Mouse (Mus musculus) heart, postnatal 36 days (tissue): ENCODE results near the gene Magi3. TPM values are rescaled to one million over a fixed set of nuclear protein-coding genes. Genes with fewer than 3 reads are reported as not detected.
A peak's percentile ranks its signal among the peaks of the same experiment; 100 is the strongest.

Source experiments
- DNase-seq, 2 experiments: peaks; one replicate each; pipeline ENCODE4 v3.0.0; 2021 to 2022
- intact Hi-C: fragments of 180-260 bp; cut with DNase I; formaldehyde crosslinking; loops from one replicate; pipeline ENCODE4 v1.15.1; 2025
- total RNA-seq, 2 experiments: library from RNA; stranded (reverse); gene quantifications; 2 replicates each; pipeline ENCODE4 v1.2.3; 2021

Magi3 gene
- total RNA-seq, 2 experiments from 2014 or later: 27.0 to 42.0 TPM

GRCm38 (mm10) chr3:104219531-104220294, 461 bp downstream of the Magi3 start:
- DNase-seq: peak; percentile 53 to 72
- intact Hi-C loops: loop anchor here (5.0 to 10.0 kb wide), 6 partner anchors 55 to 305 kb away; partner anchors contain the start of gene Rsbn1

DNA sequence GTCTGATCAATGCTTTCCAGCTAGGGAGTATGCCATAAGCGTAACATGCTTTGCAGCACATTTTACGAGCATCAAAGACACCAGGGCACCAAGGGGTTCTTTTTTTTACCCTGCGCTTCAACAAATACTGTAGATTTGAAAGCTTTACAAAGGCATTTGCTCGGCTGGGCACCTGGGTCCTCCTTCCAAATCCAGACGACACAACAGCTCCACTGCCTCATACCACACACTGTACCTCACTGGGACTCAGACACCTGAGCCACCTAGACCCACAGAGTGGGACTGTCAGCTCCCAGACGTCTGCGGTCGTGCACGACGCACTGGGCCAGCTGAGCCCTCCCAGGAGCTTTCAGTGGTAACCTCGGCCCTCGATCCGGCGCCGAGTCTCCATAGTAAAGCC, 1.2 kb downstream of the Magi3 start:
- peak; percentile 36 to 52 for DNase-seq
- intact Hi-C loops: loop anchor here (5.0 to 10.0 kb wide), 2 partner anchors 54 to 117 kb away; no protein-coding TSS in a partner anchor

GRCm38 (mm10) chr3:104189823-104190222, 30.4 kb downstream of the Magi3 start:
- no peak for DNase-seq
- intact Hi-C loops: no loop called here

DNA sequence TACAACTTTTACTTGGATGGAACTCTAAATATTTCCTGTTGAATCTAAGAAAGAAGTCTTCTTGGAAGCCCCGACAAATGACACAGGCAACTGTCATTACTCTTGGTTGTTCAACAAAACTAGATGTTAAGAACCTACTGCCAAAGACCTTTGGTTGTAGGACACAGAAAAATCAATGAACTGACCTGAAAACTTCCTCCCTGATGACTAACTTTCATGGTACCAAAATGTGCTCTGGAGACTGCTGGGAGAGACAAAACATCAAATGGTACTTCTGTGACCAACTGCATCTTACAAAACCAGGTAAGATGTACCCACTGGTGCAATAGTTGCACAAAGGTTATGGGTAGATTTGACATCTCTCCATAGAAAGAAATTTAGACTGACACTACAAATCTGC, 30.9 kb downstream of the Magi3 start:
- intact Hi-C loops: no loop called here
- no peak for DNase-seq

- intact Hi-C loops: no loop called here
- DNase-seq: no peak
Measured at GRCm38 (mm10) chr3:104184270-104184669, 35.9 kb downstream of the Magi3 start.

GRCm38 (mm10) chr3:104183656-104184055, 36.5 kb downstream of the Magi3 start:
- intact Hi-C loops: no loop called here
- no peak for DNase-seq

- no peak for DNase-seq
- intact Hi-C loops: no loop called here
Measured at GRCm38 (mm10) chr3:104182711-104183110, 37.5 kb downstream of the Magi3 start.

GRCm38 (mm10) chr3:104161347-104161746, 58.8 kb downstream of the Magi3 start:
- DNase-seq: no peak
- intact Hi-C loops: loop anchor here (10.0 kb wide), 1 partner anchor 53 kb away; no protein-coding TSS in a partner anchor

DNA sequence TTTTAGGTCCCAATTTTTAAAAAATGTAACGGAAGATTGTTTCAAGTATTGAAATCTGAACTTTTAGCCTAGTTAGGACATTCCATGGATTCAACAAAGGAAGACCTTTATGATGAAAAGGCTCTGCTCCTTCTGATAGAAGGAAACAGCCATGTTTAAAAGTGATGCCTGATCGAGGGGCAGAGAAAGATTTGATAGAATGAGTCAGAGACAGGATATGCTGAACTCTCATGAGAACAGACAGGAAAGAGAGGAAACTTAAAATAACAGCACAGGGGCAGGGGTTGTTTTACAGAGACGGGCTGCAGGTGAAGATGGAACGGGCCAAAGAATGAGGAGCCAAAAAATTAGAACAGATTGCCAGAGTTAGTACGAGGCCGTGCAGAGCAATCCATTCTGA, 59.6 kb downstream of the Magi3 start:
- DNase-seq: no peak
- intact Hi-C loops: loop anchor here (10.0 kb wide), 1 partner anchor 54 kb away; no protein-coding TSS in a partner anchor

DNA sequence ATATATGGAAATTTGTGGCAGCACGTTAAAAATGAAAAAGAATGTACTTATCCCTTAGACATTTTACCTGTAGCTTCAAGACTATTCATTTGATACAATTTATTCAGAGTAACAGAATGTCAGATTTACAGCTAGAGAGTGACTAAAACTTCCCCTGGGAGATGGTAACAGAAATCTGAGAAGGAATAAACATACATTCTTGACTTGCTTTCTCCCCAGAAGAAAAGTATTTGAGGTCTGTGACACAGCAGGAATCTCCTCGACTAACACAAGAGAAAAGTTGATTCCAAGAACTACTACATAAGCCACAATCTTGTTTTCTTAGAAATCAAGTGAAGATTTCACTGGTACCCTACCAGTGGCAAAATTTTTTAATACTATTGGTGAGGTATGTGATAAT, 70.0 kb downstream of the Magi3 start:
- intact Hi-C loops: no loop called here
- DNase-seq: no peak

GRCm38 (mm10) chr3:104142376-104142775, 77.8 kb downstream of the Magi3 start:
- peak; percentile 18 to 20 for DNase-seq
- intact Hi-C loops: no loop called here

- intact Hi-C loops: no loop called here
- no peak for DNase-seq
Measured at GRCm38 (mm10) chr3:104138953-104139450, 81.2 kb downstream of the Magi3 start.

- intact Hi-C loops: no loop called here
- DNase-seq: no peak
Measured at GRCm38 (mm10) chr3:104125628-104126027, 94.5 kb downstream of the Magi3 start.

DNA sequence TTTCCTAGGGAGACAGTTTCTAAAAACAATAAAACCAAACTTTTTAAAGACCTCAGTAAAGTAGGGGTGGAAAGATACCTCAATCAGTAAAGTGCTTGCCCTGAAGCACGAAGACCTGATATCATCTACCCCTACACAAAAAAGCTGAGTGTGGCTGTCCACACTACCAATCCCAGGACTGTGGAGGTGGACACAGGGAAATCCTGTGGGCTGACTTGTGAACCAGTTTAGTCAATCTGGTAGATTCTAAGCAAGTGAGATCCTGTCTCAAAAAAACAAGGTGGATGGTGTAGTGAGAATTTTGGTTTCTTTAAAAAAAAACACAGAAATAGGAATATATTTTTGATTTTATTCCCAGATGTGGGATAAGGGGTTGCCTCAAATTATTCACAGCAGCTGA, 96.3 kb downstream of the Magi3 start:
- DNase-seq: no peak
- intact Hi-C loops: no loop called here

- DNase-seq: no peak
- intact Hi-C loops: no loop called here
Measured at GRCm38 (mm10) chr3:104109478-104109877, 110.7 kb downstream of the Magi3 start.

GRCm38 (mm10) chr3:104104942-104105341, 115.2 kb downstream of the Magi3 start:
- DNase-seq: peak; percentile 28 to 60
- intact Hi-C loops: loop anchor here (5.0 kb wide), 3 partner anchors 83 to 337 kb away; no protein-coding TSS in a partner anchor

- no peak for DNase-seq
- intact Hi-C loops: loop anchor here (5.0 kb wide), 3 partner anchors 79 to 341 kb away; no protein-coding TSS in a partner anchor
Measured at GRCm38 (mm10) chr3:104101721-104102120, 118.5 kb downstream of the Magi3 start.

- no peak for DNase-seq
- intact Hi-C loops: loop anchor here (5.0 kb wide), 3 partner anchors 79 to 341 kb away; no protein-coding TSS in a partner anchor
Measured at GRCm38 (mm10) chr3:104101249-104101648, 118.9 kb downstream of the Magi3 start.

DNA sequence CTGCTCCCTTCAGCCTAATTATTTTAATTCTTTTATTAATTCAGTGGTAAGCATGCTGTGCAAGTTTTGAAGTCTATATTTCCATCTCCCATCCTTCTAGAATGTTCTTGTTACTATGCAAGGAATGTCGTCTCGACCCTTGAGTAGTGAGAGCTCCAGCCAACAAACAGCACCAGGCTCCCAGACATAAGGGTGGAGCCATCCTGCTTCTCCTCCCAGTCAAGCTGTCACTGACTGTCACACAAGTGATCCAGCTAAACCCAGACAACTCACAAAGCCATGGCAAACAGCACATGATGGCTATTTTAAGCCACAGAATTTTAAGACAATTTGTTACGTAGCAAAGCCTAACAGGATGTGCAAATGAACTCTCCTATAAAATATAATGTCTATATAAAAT, 124.2 kb downstream of the Magi3 start:
- intact Hi-C loops: no loop called here
- peak; percentile 25 to 27 for DNase-seq

DNA sequence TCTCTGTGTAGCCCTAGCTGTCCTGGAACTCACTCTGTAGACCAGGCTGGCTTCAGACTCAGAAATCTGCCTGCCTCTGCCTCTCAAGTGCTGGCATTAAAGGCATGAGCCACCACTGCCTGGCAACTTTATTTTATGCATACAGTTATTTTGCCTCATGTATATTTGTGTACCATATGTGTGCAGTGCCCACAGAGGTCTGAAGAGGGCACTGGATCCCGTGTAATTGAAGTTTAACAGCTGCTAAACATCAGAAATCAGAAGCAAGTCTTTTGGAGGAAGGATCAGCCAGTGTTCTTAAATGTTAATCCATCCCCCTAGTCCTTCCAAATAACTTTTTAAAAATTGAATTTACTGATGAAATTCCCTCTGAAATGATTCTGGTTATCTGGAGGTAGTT, 125.5 kb downstream of the Magi3 start:
- intact Hi-C loops: no loop called here
- no peak for DNase-seq

GRCm38 (mm10) chr3:104092759-104093158, 127.4 kb downstream of the Magi3 start:
- DNase-seq: peak in 1 of 2 experiments; percentile 11

GRCm38 (mm10) chr3:104082031-104082430, 138.1 kb downstream of the Magi3 start:
- intact Hi-C loops: no loop called here
- DNase-seq: no peak

More at GRCm38 (mm10) chr3:104092759-104093158, 127.4 kb downstream of the Magi3 start:
- intact Hi-C loops: no loop called here
